Mouse (Mus musculus) right cerebral cortex, postnatal 25 days (tissue): ENCODE results near the gene Tbx10.

Experiments used
- DNase-seq: peaks from one replicate; pipeline ENCODE4 v3.0.0; 2022

The Tbx10 gene

DNA sequence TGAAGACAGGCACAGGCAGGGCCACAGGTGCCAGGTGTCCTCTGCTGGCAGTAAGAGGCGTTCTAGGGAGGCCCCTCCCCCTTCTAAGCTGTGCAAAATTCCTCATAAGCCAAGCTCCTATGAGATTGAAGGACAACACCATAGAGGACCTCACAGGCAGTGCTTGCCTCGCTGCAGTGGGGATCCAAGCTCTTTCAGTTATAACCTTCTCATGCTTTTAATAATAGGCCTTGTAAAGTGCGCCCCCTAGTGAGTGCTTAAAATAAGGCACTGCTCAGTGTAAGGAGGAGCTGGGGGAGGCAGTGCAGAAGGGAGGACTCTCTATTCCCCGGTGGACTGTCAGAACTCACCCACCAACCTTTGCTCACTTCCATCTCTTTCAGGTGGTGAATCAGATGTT is 12.2 kb upstream of the Tbx10 start:
- DNase-seq: peak; percentile 57

DNA sequence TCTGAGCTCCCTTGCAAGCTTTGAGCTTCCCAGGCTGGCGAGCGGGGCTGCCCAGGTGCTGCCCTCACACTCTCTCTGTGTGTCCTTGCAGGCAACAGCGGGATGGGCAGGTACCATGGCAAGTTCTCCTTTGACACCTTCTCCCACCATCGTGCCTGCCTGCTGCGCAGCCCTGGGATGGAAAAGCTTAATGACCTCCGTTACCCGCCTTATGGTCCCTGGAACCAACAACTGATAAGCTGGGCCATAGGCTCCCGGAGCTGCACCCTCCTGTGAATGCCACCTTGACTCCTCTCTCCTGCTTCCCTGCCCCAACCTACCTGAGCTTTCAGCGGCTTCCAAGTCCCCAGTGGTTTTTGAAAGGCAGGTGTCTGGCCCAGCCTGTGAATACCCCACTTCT is 11.6 kb upstream of the Tbx10 start:
- no peak for DNase-seq

DNA sequence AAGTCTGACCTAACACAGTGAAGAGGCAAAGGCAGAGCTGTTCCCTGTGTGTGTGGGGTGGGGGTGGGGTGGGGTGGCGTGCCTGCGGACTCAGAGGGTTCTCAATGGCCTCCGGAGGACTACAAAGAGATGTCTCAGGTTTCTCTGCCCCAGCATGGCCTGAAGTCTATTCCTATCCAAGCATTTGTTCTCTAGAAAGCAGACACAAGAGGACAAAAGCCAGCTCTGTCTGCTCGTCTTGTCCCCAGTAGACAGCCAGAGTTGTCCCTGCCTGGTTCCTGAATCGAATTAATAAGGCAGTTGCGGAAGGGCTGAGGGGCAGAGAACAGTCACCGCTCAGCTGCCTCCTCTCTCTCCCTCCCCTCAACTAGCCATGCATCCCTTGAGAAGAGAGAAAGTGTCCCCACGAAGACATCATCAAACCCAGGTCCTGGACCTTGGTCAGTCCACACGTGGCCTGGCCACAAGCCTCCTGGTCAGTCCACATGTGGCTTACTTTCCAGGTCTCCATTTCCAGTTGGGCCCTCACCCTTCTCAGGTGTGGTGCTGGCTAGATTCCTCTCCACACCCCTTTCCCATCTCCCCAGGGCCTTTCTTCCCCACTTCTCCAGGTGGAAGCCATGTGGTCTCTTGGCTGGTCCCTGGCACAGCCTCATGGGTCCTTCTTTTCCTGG is 8.9 kb upstream of the Tbx10 start:
- no peak for DNase-seq

DNA sequence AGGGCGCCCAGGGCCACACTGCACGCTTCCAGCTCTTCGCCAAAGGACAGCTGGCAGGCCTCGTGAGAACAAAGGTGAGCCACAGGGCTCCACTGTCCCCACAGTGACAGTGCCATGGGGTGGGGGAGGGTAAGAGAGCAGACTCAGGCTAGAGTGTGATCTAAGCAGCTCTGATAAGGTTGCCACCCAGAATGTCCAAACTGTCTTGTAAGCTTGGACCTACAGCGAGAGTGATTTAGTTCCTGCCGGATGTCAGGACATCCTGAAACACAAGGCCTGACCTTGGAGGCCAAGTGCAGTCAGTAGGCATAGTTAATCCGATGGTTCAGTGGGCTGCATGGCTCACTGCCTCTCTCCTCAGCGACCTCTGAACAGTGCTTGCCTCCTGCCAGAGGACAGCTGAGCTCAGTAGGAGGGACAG is 7.3 kb upstream of the Tbx10 start:
- DNase-seq: no peak

DNA sequence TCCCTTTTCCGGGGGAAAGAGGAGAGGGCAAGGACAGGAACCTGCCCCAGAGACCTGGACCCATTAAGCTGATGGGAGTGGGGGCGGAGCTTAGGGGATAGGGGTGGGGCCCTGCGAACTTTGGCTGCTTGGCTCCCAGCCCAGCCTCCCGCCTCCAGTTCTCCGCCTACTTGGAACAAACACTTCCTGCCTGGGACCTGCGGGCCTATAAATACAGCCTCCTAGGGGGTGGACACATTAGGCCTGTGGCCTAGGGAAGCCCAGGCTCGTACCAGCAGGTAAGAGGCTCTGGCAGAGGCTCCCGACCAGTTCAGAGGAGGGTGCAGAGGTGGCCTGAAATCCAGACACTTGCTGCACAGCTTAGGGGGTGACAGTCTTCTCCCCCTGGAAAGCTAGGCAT is 6.2 kb upstream of the Tbx10 start, which contains the start of gene Acy3:
Gene Acy3, plus strand, starts transcription at position 237 of the 400 bp plus-strand sequence.
- peak; percentile 36 for DNase-seq

DNA sequence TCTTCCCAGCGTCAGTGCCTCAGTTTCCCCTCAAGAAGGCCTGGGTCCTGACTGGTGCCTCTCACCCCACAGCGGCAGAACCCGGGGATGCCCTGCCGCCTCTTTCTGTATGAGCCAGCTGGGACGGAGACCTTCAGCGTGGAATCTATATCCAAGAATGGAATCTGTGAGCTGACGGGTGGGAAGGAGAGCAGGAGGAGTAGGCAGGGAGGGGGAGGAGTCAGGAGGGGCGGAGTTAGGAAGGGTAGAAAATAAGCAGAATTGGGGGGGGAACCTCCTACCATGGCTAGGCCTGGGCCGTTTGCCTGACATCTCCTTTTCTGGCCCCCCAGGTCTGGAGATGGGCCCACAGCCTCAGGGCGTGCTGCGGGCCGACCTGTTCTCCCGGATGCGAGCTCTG is 4.5 kb upstream of the Tbx10 start:
- no peak for DNase-seq

DNA sequence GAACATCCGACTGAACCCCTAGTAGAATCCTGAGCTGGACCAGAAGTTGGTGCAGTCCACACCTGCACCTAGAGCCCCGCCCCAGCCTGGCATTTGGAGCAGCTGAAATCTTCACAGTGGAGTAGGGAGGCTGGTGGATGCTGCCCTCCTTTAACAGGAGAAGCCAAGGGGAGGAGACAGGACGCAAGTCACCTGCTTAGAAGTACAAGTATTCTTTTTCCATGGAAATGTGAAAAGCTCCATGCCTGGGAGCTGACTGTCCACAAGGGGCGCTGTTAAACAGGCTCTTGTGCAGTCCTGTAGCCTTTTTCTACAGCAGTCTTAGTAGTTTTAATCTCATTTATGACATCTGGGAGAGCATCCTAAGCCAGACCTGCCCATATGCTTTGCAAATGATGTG is 3.8 kb upstream of the Tbx10 start:
- DNase-seq: no peak

DNA sequence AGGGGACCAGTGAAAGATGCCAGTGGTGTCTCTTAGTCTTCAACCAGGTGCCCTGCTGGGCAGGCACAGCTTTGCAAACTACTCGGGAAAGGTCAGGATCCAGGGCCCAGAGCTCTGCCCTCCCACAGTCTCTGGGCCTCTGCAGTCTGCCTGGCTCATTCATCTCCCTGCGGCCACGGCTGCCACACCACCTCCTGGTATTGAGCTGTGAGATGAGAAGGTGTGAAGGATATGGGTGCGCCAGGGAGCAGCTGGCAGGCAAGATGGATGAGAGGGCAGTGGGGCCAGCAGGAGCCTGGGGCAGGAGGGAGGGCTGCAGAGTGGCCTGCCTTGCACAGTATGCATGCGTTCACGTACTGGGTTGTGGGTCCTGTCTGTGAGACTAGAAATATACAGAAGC is 1.7 kb upstream of the Tbx10 start:
- no peak for DNase-seq

DNA sequence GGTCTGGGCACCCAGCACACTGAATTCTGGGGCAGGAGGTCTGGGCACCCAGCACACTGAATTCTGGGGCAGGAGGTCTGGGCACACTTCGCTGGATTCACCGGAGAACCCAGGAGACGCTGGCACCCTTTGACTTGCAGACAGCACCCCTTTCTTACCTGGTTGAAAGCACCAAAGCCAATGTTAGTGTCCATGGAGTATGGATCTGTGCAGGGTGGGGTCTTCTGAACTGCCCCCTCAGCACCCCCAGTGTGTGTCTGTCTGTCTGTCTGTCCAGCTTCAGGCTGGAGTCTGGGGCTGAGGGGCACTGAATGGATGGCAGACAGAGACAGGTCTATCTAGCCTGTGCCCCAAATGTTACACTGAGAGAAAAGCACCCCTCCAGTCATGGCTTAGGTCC is 990 bp upstream of the Tbx10 start:
- DNase-seq: no peak

DNA sequence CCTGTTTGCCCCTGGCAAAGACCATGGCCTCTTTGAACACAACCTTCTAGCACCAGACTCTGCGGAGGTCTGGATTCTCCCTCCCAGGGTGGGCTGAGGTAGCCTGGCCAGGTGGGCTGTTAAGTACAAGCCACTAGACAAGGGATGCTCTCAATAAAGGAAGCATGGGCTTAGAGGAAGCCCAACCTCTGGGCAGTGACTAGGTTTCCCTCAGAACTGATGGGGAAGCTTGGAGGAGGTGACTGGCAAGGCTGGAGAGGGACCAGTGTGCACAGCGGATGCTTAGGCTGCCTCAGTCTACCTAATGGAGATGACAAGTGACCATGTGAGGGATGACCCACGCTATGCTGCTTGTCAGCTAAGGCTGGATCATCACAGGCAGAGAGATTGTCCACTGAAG is 586 bp upstream of the Tbx10 start:
- no peak for DNase-seq

DNA sequence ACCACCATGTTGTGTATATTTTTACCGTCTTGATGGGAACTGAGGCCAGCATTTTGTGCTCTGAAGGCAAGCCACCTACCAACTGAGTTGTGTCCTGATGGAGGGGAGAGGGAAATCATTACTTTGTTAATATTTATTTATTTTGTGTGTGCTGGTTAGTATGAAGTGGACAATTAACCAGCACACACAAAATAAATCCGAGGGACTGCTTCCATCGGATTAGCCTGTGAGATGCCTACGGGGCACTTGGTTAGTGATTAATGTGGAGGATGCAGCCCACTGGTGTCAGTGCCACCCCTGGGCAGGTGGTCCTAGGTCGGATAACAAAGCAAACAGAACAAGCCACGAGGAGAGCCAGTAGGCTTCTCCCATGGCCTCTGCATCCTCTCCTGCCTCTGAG is 2.4 kb downstream of the Tbx10 start:
- DNase-seq: no peak

DNA sequence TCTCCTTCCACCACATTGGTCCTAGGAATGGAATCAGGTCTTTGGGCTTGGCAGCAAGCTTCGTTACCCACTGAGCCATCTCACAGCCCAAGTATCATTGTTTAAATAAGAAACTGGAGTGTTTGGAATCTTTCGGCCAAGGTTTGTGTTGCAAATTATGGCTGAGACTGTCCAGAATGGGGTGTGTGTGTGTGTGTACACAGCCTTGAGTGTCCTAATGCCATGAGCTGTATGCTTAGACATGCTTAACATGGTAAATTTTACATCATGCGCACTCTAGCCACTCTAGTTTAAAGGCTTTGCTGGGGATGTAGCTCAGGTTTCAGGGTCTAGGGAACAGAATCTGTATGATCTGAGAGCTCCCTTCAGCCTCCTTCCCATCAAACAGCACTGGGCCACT is 3.0 kb downstream of the Tbx10 start:
- no peak for DNase-seq

DNA sequence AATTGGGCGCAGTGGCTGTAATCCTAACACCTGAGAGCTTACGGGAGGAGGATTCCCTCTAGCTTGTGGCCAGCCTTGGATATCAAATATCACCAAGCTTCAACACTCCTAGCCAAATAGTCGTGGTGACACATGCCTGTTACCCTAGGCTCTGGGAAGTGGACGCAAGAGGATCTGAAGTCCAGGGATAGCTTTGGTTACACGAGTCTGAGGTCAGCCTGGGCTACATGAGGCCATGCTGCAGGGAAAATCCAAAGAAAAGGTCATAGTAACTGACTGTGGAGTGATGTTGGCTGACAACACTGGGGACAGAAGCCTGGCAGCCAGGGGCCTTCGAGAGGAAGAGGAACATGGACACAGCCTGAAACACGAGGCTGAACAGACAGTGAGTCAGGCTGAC is 3.6 kb downstream of the Tbx10 start:
- DNase-seq: no peak

DNA sequence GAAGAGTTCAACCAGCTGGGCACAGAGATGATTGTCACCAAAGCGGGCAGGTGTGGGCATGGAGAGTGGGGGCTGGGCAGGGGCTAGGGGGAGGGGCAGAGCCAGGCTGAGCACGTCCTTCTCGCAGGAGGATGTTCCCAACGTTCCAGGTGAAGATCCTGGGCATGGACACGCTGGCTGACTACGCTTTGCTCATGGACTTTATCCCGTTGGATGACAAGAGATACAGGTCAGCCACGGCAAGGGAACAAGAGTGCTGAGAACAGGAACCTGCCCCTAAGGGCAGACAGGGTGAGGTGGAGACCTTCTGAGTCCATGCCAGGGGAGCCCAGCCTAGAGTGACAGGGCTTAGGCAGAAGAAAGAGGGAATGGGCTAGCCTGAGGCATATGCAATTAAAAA is 4.2 kb downstream of the Tbx10 start:
- DNase-seq: no peak

DNA sequence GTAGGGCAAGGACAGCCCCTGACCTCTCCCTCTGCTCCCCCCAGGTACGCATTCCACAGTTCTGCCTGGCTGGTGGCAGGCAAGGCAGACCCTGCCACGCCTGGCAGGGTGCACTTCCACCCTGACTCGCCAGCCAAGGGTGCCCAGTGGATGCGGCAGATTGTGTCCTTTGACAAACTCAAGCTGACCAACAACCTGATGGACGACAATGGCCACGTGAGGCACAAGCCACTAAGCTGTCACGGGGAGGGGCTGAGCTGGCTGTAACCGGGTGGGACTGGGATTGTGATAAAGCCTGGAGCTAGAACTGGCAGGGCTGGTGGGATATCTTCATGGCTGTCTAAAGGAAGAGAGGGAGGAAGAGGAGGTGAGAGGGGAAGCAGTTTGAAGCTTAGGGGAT is 4.7 kb downstream of the Tbx10 start:
- no peak for DNase-seq

DNA sequence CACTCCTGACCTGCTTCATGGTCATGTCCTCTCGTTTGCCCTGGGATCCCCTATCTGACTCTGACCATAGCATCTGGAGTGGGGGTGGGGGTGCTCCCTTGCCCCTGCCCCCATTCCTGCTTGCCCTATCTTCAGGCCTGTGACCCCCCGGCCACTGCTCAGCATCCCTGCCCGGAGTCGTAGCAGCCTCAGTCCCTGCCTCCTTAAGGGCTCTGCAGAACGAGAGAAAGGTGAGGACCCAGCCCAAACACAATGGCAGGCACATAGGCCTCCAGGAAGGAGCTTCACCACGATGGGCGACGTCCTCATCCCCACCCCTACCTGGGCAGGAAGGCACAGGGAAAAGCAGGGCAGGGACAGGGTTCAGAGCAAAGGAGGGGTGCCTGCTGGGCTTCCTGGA is 5.8 kb downstream of the Tbx10 start:
- no peak for DNase-seq

DNA sequence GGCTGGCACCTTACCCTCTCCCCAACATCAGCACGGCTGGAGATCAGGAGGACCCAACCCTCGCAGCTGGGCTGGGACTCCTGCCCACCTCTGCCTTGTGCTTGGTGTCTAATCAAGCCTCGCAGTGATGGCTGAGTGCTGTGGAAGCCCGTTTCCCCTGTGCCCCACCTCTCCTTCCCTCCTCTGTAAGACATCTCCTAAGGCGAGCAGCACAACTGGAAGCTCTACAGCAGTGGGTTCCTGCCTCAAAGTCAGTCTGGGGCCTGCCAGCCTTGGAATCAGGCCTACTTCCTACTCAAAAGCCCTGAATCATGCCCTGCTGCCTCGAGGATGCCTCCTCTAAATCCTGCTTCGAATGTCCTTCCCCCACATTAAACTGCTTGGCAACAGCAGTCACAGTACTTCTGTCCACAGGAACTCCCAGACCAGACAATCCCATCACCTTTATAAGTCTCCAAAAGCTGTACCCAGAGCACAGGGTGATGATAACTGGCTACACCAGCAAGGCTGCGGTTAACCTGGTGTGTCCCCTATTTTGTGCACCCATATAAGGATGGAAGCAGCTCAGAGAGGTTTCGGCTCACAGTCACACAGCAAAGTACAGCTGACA is 6.7 kb downstream of the Tbx10 start:
- no peak for DNase-seq

DNA sequence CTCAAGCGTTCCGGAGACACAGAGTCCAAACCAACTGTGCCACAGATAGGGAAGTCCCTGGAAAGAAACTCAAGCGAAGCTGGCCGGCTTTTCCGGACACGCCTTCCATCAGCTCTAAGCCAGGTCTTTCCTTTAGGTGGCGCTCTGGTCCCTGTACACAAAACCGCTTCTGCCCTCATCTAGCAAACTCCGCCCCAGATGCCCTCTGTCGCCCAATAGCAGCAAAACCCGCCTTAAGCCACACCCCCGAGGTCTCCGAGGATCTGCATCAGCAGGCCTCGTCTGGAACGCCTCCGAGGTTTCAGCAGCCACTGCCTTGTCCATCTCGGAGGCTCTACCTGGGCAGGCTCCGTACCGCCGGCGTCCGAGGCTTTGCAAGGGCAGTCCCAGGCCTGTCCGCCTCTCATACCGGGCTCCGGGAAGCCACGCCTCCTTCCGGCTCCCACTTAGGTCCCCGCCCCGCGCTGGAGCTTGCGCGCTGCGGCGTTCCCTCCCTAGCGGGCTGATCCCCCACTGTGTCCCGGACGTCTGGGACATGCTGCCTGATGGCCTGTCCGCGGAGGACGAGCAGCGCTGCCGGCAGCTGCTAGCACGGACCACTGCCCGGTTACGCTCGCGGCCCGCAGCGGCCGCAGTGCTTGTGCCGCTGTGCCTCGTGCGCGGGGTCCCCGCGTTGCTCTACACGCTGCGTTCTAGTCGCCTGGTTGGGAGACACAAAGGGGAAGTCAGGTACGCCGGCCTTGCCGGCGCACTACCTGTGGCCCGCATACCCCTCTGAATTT is 7.8 kb downstream of the Tbx10 start, which contains the start of the genes Nudt8 and Gm49405:
Gene Nudt8, plus strand, starts transcription at position 462 of the 782 bp plus-strand sequence.
Gene Gm49405, plus strand, starts transcription at position 508 of the 782 bp plus-strand sequence.
- peak; percentile 94 for DNase-seq

DNA sequence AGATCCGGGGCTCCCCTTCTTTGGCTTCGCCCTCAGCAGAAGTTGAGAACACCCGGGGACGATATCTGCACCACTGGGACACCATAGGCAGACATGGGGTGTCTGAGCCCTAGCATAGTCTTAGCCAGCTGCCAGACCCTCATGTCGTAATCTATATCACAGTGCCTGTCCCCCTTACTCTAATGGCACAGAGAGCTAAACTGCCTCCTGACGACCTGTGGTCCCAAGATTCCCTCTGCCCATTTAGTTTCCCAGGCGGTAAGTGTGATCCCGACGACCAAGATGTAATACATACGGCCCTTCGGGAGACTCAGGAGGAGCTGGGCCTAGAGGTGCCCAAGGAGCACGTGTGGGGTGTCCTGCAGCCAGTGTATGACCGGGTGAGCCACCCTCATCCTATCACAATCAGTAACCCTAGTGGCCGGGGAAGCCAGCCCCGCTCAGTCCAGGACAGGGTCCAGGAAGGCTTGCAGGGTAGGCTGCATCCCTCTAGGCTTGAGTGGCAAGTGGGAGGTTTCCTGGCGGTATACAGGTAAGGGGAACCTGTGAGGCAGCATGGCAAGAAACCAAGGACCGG is 8.5 kb downstream of the Tbx10 start:
- DNase-seq: no peak

DNA sequence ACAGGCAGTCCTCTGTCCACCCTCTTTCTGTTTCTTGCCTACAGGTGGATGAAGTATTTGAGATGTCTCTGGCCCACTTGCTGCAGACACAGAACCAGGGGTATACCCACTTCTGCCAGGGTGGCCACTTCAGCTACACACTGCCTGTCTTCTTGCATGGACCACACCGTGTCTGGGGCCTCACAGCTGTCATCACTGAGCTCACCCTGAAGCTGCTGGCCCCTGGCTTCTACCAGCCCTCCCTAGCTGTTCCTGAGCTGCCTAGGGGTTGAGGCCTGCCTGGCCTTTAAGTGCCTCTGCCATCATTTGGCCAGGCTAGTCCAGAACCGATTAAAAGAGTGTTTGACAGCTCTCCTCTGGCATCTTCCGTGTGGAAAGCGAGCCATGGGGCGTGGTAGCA is 9.2 kb downstream of the Tbx10 start:
- DNase-seq: no peak

DNA sequence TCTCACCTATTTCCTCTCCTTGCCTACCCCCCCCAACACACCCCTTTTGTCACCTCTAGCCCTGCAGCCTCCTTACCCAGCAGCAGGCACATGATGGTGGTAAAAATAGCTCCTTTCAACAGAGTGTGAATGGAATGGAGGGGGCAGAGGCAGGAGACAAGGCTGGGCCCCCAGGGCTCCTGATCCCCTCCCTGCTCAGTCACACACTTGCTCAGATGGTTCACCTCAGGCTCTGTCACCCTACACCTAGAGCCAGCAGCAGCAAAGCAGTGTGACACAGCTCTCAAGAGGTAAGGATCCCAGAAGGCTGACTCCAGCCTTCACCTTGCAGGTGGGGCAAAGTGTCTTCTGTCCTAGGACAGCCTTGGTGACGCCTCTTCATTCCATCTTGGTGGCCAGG is 10.6 kb downstream of the Tbx10 start, which contains the start of gene Doc2g:
Gene Doc2g, plus strand, starts transcription at position 202 of the 400 bp plus-strand sequence.
- DNase-seq: no peak

DNA sequence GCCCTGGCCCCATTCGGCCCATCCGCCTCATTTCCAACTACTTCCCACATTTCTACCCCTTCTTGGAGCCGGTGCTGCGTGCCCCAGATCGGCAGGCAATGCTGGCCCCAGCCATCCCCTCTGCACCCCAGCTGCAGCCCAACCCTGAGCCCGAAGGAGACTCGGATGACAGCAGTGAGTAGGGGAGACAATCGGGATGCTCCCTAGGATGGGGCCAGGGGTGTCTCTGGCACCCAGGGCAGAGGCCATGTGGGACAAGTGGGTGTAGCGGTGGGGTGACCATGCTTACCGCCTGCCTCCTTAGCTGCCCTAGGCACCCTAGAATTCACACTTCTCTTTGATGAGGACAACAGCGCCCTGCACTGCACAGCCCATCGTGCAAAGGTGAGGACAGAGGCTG is 11.1 kb downstream of the Tbx10 start:
- no peak for DNase-seq

DNA sequence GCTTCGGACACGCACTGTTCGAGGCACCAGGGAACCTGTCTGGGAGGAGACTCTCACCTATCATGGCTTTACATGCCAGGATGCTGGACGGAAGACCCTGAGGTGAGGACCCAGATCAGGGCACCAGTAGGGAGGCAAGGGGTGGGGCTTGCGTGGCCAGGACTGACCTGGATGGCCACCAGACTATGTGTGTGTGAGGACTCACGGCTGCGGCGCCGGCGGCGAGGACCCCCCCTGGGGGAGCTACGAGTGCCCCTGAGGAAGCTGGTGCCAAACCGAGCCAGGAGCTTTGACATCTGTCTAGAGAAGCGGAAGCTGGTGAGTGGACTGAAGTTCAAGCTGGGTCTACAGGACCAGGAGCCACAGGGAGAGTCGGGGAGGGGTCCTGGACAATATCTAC is 11.8 kb downstream of the Tbx10 start:
- DNase-seq: no peak

DNA sequence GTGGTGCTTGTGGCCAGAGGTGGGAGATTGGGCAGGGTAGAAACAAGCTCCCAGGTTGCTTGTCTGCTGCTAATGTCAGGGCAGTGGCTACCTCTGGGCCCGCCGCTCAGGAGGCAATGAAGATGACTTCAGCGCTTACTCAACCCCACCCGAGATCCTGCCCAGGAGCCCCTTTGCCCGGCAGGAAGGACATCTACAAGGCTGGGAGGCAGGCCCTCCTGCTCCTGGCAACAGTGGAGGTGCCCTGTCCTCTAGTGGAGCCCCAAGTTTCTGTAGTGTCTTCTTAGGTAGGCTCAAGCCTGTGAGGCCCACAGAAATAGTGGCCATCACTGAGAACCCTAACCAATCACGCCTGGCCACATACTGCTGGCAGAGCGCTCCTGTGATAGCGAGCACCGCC is 12.5 kb downstream of the Tbx10 start:
- no peak for DNase-seq
